Mouse (Mus musculus) mouse embryonic stem cell (cell line): ENCODE data around the gene Kmt2b.

Experiments
- in situ Hi-C, 2 experiments: fragments of 300-500 bp; cut with MboI; formaldehyde crosslinking; loops; 1 replicate in 1 of 2; 3 replicates in 1 of 2; pipeline ENCODE4 v1.14.3; 2019 to 2020; ENCODE audit warnings: low sequenced_read_pairs in 2 of 2, low pct_unique_long_range_greater_than_20kb in 1 of 2, mixed read lengths in 1 of 2; ENCODE audit not compliant: unreplicated experiment in 1 of 2

The Kmt2b gene

GRCm38 (mm10) chr7:30553021-30553589, 35.4 kb downstream of the Kmt2b start:
- in situ Hi-C loops: no loop called here

GRCm38 (mm10) chr7:30552102-30553020, 36.2 kb downstream of the Kmt2b start, which contains the start of the genes Hspb6 and Proser3:
Gene Hspb6, plus strand, starts transcription at chr7:30552178.
Gene Proser3, minus strand, starts transcription at chr7:30552299.
- in situ Hi-C loops: no loop called here

- in situ Hi-C loops: no loop called here
Observed at GRCm38 (mm10) chr7:30551445-30552101, 37.0 kb downstream of the Kmt2b start.

- in situ Hi-C loops: no loop called here
Observed at GRCm38 (mm10) chr7:30550603-30551002, 37.9 kb downstream of the Kmt2b start.

GRCm38 (mm10) chr7:30549880-30550279, 38.6 kb downstream of the Kmt2b start:
- in situ Hi-C loops: no loop called here

GRCm38 (mm10) chr7:30544327-30544726, 44.2 kb downstream of the Kmt2b start:
- in situ Hi-C loops: no loop called here

- in situ Hi-C loops: no loop called here
Observed at GRCm38 (mm10) chr7:30540572-30540971, 48.0 kb downstream of the Kmt2b start.

GRCm38 (mm10) chr7:30534633-30535577, 53.6 kb downstream of the Kmt2b start, which contains the start of gene Arhgap33:
Gene Arhgap33, minus strand, starts transcription at chr7:30535060.
- in situ Hi-C loops: no loop called here

GRCm38 (mm10) chr7:30533941-30534632, 54.4 kb downstream of the Kmt2b start:
- in situ Hi-C loops: no loop called here

- in situ Hi-C loops: no loop called here
Observed at GRCm38 (mm10) chr7:30532931-30533330, 55.6 kb downstream of the Kmt2b start.

GRCm38 (mm10) chr7:30531291-30531815, 57.2 kb downstream of the Kmt2b start:
- in situ Hi-C loops: no loop called here

- in situ Hi-C loops: no loop called here
Observed at GRCm38 (mm10) chr7:30526981-30527380, 61.5 kb downstream of the Kmt2b start.

GRCm38 (mm10) chr7:30526399-30526798, 62.1 kb downstream of the Kmt2b start:
- in situ Hi-C loops: no loop called here

- in situ Hi-C loops: no loop called here
Observed at GRCm38 (mm10) chr7:30525954-30526353, 62.6 kb downstream of the Kmt2b start.

- in situ Hi-C loops: no loop called here
Observed at GRCm38 (mm10) chr7:30524487-30524886, 64.0 kb downstream of the Kmt2b start.

- in situ Hi-C loops: no loop called here
Observed at GRCm38 (mm10) chr7:30522871-30523270, 65.7 kb downstream of the Kmt2b start.

- in situ Hi-C loops: no loop called here
Observed at GRCm38 (mm10) chr7:30520856-30521255, 67.7 kb downstream of the Kmt2b start.
